Mouse (Mus musculus) heart, embryonic 16.5 days (tissue): ENCODE results near the gene Itprid1. TPM values are rescaled to one million over a fixed set of nuclear protein-coding genes. Genes with fewer than 3 reads are reported as not detected.
A peak's percentile ranks its signal among the peaks of the same experiment; 100 is the strongest.

ENCODE experiments used
- ATAC-seq: fragments of 200-750 bp; cut with Nextera tagmentation; replicated peaks from 2 replicates; pipeline ENCODE4 v1.8.0; 2017; ENCODE audit warnings: moderate number of reproducible peaks; ENCODE audit not compliant: insufficient read depth, low FRiP score; ENCODE audit errors: extremely low read depth
- H3K27ac ChIP-seq: fragments of 300-500 bp; sonication (generic); 2 replicates; pipeline ENCODE4 v1.5.1; 2014; ENCODE audit warnings: mild to moderate bottlenecking, low read length, control low read depth, moderate library complexity
- H3K27me3 ChIP-seq: fragments of 300-500 bp; sonication (generic); 2 replicates; pipeline ENCODE4 v1.6.1; 2014; ENCODE audit warnings: low read length, mixed read lengths; ENCODE audit not compliant: control insufficient read depth, insufficient read depth
- H3K36me3 ChIP-seq: fragments of 300-500 bp; sonication (generic); 2 replicates; pipeline ENCODE4 v1.6.1; 2014; ENCODE audit not compliant: control insufficient read depth, insufficient read depth
- H3K4me1 ChIP-seq: fragments of 300-500 bp; sonication (generic); 2 replicates; pipeline ENCODE4 v1.6.1; 2014; ENCODE audit warnings: low read length, mixed read lengths; ENCODE audit not compliant: control insufficient read depth, insufficient read depth
- H3K4me2 ChIP-seq: fragments of 300-500 bp; sonication (generic); 2 replicates; pipeline ENCODE4 v1.6.1; 2014; ENCODE audit warnings: low read depth, mild to moderate bottlenecking, control low read depth, low read length
- H3K4me3 ChIP-seq: fragments of 300-500 bp; sonication (generic); 2 replicates; pipeline ENCODE4 v1.5.1; 2014; ENCODE audit warnings: mild to moderate bottlenecking, control low read depth, low read length
- H3K9ac ChIP-seq: fragments of 300-500 bp; sonication (generic); 2 replicates; pipeline ENCODE4 v1.6.1; 2014; ENCODE audit warnings: low read length, control low read depth
- H3K9me3 ChIP-seq: fragments of 300-500 bp; sonication (generic); replicated peaks from 2 replicates; pipeline ENCODE4 v1.6.1; 2016; ENCODE audit warnings: low read length; ENCODE audit not compliant: control insufficient read depth
- WGBS: fragments of 180-500 bp; shearing (Covaris S2); extraction: QIAGEN DNeasy Blood & Tissue Kit; methylation state at CpG from one replicate; pipeline ENCODE4 v1.1.7; 2014; 5-methylcytosine and 5-hydroxymethylcytosine counted together
- polyA plus RNA-seq: library from polyadenylated mRNA; unstranded; fragments of >200 nt; fragmentation: Nextera tagmentation; extraction: Ambion mirVana; gene quantifications from 2 replicates; pipeline ENCODE4 v1.2.1, GENCODE M21; 2015

The Itprid1 gene
- polyA plus RNA-seq, 1 experiment from 2014 or later: 0.04 TPM

DNA sequence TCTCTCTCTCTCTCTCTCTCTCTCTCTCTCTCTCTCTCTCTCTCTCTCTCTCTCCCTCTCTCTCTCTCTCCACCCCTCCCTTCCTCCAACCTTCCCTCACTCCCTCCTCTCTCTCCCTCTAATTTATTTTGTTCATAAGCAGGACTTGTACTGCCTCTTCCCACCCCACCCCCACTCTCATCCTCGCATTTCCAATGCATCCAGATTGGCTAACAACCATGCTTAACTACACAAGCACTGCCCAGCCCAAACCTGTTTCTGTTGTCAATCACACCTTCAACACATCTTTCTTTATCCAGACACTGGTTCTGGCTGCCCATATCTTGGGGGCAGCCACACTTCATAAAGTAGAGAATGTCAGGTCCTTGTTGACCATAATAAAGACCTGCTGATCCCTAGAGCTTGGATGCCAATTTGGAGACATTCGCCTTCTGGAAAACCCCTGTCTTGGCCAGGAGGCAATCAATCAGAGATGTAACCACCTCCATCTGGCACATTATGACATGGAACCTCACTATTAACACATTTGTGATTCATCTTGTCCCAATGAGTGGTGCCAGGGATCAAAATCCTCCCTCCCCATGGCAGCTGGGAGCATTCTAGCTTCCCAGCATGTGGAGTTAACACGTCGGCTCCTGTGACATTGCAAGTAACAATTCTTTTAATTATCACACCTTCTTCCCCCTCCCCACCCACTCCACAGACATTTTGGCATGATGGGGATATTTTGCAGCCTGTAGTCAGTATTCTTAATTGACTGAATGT is 84.4 kb downstream of the Itprid1 start:
- no peak overlapping the region for H3K9ac ChIP-seq
- no peaks in the 10 kb centered on the region for H3K36me3 ChIP-seq
- no peaks in the 10 kb centered on the region for H3K4me1 ChIP-seq
- ATAC-seq: no peak
- no peak overlapping the region for H3K27ac ChIP-seq
- 70% methylated on average over 4 of the region's 4 CpGs for WGBS
- no peak overlapping the region for H3K4me2 ChIP-seq
- no peaks in the 10 kb centered on the region for H3K9me3 ChIP-seq
- H3K27me3 ChIP-seq: no peaks in the 10 kb centered on the region
- H3K4me3 ChIP-seq: no peak overlapping the region

DNA sequence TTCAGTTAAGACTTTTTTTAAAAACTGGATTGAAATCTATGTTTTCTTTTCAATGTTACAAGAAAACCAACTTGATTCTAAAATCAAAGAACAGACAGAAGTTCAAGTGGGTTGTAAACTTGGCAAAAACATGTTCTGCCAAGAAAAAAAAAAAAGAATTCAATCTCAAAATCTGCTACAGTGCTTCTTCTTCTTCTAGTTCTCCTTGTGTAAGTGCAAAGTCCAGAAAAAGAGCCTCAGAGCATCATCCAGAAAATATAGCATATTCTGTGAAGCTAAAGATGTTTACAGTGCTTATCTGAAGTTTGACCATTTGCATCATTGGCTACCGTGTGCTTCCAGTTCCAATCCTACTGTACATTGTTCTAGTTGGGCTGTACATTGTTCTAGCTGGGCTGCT is 108.0 kb downstream of the Itprid1 start:
- no peak overlapping the region for H3K27ac ChIP-seq
- no peak overlapping the region for H3K4me2 ChIP-seq
- no peaks in the 10 kb centered on the region for H3K27me3 ChIP-seq
- no peaks in the 10 kb centered on the region for H3K36me3 ChIP-seq
- no peaks in the 10 kb centered on the region for H3K9me3 ChIP-seq
- 68% methylated on average over 1 of the region's 1 CpGs for WGBS
- H3K4me3 ChIP-seq: no peak overlapping the region
- H3K4me1 ChIP-seq: no peaks in the 10 kb centered on the region
- ATAC-seq: no peak
- no peak overlapping the region for H3K9ac ChIP-seq

DNA sequence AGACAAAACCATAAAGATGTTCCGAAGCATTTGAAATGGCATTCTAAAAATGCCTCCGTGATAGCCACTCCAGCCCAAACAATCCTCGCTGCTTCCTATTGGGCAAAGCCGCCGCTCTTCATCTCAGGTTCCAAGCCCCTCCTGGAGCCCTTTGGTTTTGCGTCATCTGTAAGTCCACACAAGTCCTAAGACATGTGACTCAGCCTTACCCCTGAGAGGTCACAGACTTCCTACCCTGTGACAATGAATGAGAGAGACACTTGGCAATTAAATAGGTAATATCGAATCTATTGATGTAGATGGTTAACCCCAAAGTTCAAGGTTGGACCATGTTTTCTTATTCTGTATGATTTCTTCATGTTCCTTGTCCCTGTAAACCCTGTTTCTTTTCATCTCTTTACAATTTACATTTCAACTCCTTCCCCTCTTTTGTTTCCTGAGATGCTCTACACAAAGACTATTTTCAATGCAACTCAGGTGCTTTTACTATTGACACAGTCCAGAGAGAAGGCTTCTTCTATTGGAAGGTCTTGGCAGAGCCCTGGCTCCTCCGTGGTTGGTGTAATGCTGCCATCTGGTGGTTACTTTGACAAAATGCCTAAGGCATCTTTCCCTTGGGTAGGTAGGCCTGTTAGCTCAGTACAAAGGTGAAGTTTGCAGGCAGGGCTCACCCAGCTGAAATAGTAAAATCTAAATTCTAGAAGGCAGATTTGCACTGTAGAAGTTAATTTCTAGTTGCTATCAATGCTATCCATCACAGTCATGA is 113.8 kb downstream of the Itprid1 start:
- no peaks in the 10 kb centered on the region for H3K9me3 ChIP-seq
- ATAC-seq: peak; percentile 45; the same call in 1 of the 2 replicates
- no peak overlapping the region for H3K27ac ChIP-seq
- no peak overlapping the region for H3K4me2 ChIP-seq
- no peaks in the 10 kb centered on the region for H3K4me1 ChIP-seq
- no peak overlapping the region for H3K9ac ChIP-seq
- H3K27me3 ChIP-seq: no peaks in the 10 kb centered on the region
- WGBS: 59% methylated on average over 8 of the region's 8 CpGs
- no peak overlapping the region for H3K4me3 ChIP-seq
- no peaks in the 10 kb centered on the region for H3K36me3 ChIP-seq

DNA sequence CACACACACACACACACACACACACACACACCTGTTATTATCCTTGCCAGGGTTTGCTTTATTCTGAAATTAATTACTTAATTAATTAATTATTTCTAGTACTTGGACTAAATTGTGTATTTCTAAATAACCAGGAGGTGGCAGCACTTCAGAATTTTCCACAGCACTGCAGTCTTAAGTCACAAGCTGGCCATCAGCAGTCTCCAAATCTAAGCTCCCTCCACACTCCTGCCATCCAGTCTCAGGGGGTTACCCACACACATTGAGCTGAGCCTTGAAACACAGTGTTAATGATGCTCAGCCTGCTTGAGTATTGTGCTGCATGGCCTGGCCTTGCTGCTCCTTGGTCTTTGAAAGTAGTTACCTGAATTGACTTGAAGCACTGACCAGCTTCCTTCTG is 136.3 kb downstream of the Itprid1 start:
- H3K4me3 ChIP-seq: no peak overlapping the region
- H3K9ac ChIP-seq: no peak overlapping the region
- no peaks in the 10 kb centered on the region for H3K4me1 ChIP-seq
- no peak for ATAC-seq
- no peaks in the 10 kb centered on the region for H3K9me3 ChIP-seq
- H3K36me3 ChIP-seq: no peaks in the 10 kb centered on the region
- H3K27ac ChIP-seq: no peak overlapping the region
- no peak overlapping the region for H3K4me2 ChIP-seq
- H3K27me3 ChIP-seq: no peaks in the 10 kb centered on the region

DNA sequence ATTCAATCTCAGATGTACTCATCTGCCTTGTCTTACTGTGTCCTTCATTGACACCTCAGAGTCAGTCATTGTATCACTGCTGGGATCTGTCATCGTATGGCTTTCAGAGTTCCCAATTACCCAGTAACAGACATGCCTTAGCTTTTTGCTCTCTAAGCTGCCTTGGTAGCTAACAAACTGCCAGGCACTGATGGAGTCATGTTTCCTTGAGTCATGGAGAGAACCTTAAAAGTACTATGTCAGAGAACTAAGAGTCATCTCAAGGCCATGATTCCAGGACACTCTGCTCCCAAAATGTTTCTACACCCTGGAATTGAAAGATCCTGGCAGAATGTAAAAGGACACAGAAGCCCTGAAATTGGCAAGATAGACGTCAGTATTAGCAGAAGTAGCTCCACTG is 143.1 kb downstream of the Itprid1 start:
- Histone ChIP-seq H3K27ac (no peak overlapping the region), H3K4me1 (no peaks in the 10 kb centered on the region), H3K9ac (no peak overlapping the region), H3K27me3 (no peaks in the 10 kb centered on the region), H3K4me3 (no peak overlapping the region), H3K36me3 (no peaks in the 10 kb centered on the region), H3K9me3 (no peaks in the 10 kb centered on the region), H3K4me2 (no peak overlapping the region)
- WGBS: 69% methylated on average over 2 of the region's 2 CpGs
- ATAC-seq: no peak

DNA sequence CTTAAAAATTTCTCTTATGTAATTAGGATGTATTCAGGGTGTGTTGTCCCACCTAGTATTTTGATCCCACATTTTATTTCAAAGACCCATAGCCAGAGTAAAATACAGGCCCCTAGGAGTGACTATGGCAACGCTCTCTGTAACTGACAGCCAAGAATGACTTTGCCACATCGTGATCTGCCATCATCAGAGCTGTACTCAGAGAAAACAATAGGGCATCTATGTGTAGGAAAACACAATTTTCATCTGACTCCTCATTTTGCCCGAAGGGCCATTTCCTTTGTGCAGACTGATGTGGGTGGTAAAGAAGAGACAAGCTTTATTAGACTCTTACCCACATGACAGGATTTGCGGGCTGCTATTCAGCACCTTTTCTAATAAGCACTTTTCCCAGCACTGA is 172.0 kb downstream of the Itprid1 start:
- H3K27ac ChIP-seq: no peak overlapping the region
- no peaks in the 10 kb centered on the region for H3K9me3 ChIP-seq
- H3K4me3 ChIP-seq: no peak overlapping the region
- no peak overlapping the region for H3K4me2 ChIP-seq
- WGBS: 77% methylated on average over 4 of the region's 4 CpGs
- no peak overlapping the region for H3K9ac ChIP-seq
- H3K27me3 ChIP-seq: no peaks in the 10 kb centered on the region
- no peaks in the 10 kb centered on the region for H3K4me1 ChIP-seq
- no peaks in the 10 kb centered on the region for H3K36me3 ChIP-seq
- no peak for ATAC-seq

DNA sequence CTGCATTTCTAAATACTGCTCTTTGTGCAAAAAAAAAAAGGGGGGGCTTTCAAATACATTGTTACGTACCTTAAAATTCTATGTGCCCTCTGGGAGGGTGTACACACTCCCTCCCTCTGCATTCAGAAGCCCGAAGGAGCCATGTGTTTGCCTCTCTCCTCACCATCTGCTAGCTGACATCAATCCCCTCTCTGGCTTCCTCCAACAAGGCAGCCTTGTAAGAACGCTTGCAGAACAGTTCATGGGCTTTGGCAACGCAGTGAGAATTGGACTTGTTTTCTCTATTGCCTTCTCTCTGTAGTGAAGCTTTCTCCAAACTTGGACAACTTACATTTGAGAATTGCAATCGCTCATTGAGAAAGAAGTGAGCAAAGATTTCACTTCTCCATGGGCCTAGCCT is 175.7 kb downstream of the Itprid1 start:
- no peak for ATAC-seq
- H3K9ac ChIP-seq: no peak overlapping the region
- no peak overlapping the region for H3K4me2 ChIP-seq
- no peak overlapping the region for H3K27ac ChIP-seq
- H3K9me3 ChIP-seq: no peaks in the 10 kb centered on the region
- no peaks in the 10 kb centered on the region for H3K4me1 ChIP-seq
- H3K27me3 ChIP-seq: no peaks in the 10 kb centered on the region
- no peak overlapping the region for H3K4me3 ChIP-seq
- 75% methylated on average over 5 of the region's 5 CpGs for WGBS
- H3K36me3 ChIP-seq: no peaks in the 10 kb centered on the region

DNA sequence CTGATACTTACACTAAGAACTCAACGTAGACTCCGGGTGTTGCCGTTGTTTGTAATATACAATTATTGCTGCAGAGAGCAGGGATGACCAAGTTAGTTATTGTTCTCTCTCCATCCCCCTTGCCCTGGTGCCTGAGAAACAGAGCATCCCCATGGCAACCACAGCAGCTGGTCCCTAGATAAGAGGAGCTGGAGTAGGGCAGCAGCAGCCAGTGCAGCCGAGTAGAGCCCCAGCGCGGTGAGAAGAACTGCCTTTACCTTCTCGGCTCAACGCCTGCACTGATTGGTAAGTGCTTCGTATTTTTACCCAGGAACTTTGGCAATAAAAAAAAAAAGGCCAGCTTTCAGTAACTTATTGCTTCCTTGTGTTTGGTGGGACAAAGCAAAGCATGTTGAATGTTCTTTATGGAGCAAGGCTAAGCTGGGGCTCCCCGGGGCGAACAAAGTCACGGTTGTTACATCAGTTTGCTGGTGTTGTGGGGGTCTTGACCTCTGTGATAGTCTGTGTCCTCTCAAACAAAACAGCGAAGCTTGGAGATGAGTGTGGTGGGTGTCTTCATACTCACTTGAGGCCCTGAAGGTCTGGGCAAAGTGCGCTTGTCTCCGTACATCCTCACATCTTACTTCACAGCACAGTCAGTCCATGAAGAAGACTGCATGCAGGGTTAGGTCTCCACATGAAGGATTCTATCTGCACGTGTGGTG is 180.7 kb downstream of the Itprid1 start, which contains the start of gene Ppp1r17:
Gene Ppp1r17, plus strand, starts transcription at position 207 of the 704 bp plus-strand sequence.
- H3K9ac ChIP-seq: no peak within 1 kb of the TSS
- H3K9me3 ChIP-seq: no peaks in the 10 kb centered on the region
- H3K4me1 ChIP-seq: 0 out of 2 replicates have a peak, but pooled peaks cover 4% of the 10 kb centered on the region
- no peak within 1 kb of the TSS for H3K4me2 ChIP-seq
- H3K27me3 ChIP-seq: no peaks in the 10 kb centered on the region
- no peak within 1 kb of the TSS for H3K27ac ChIP-seq
- no peaks in the 10 kb centered on the region for H3K36me3 ChIP-seq
- no peak within 1 kb of the TSS for H3K4me3 ChIP-seq
- 54% methylated on average over 16 of the region's 16 CpGs for WGBS
- ATAC-seq: no peak

DNA sequence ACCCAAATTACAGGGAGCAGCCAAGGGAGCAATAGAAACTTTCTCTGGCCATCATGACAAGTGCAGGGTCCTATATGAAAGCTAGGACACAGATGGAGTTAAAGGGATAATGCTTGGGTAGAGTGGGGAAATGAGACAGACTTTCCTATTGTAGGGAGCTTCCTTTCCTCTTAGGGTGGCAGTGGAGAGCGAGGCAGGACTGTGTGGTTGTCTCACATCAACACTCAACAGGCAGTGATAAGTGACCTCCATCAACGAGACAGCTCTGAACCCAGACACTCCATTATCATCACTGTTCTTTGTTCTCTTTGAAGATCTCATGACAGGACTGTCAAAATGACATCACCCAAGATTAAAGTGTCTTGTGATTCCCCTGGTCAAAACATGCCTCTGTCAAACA is 182.9 kb downstream of the Itprid1 start:
- Histone ChIP-seq H3K4me3 (no peak overlapping the region), H3K27me3 (no peaks in the 10 kb centered on the region), H3K9me3 (no peaks in the 10 kb centered on the region), H3K36me3 (no peaks in the 10 kb centered on the region), H3K4me2 (no peak overlapping the region), H3K4me1 (0 out of 2 replicates have a peak, but pooled peaks cover 4% of the 10 kb centered on the region), H3K27ac (no peak overlapping the region), H3K9ac (no peak overlapping the region)
- WGBS: 11% methylated on average over 2 of the region's 2 CpGs
- ATAC-seq: peak; percentile 72
